Mouse (Mus musculus): ENCODE results near the gene Hpn. TPM values are rescaled to one million over a fixed set of nuclear protein-coding genes. Genes with fewer than 3 reads are reported as not detected.
A peak's percentile ranks its signal among the peaks of the same experiment; 100 is the strongest.

Hpn gene
- polyA plus RNA-seq, 1 experiment from 2014 or later = 10.8 TPM

GRCm38 (mm10) chr7:31140302-31140701 is 25.2 kb upstream of the Hpn start:
- no peak overlapping the region for H3K4me3 ChIP-seq (ENCODE audit: low read depth, low read length)
- no peaks in the 10 kb centered on the region for H3K4me1 ChIP-seq (ENCODE audit: insufficient read depth)
- 72% methylated on average over 4 of the region's 4 CpGs for WGBS
- no peaks in the 10 kb centered on the region for H3K9me3 ChIP-seq (ENCODE audit: low read depth, low read length)
- no peak for ATAC-seq (ENCODE audit: insufficient read depth)
- H3K36me3 ChIP-seq (ENCODE audit: insufficient read depth) = peaks cover 91% of the 10 kb centered on the region
- H3K27ac ChIP-seq (ENCODE audit: low read depth) = no peak overlapping the region
- DNase-seq = no peak
- H3K27me3 ChIP-seq (ENCODE audit: insufficient read depth, low read length) = no peaks in the 10 kb centered on the region
- H3K4me2 ChIP-seq = no peak overlapping the region
- no peak for TF ChIP-seq CTCF (IDR thresholded peaks at IDR 0.05; ENCODE audit: low read depth)
- H3K9ac ChIP-seq = no peak overlapping the region

GRCm38 (mm10) chr7:31139765-31140164 is 24.7 kb upstream of the Hpn start:
- 60% methylated on average over 5 of the region's 5 CpGs for WGBS
- no peaks in the 10 kb centered on the region for H3K4me1 ChIP-seq (ENCODE audit: insufficient read depth)
- no peaks in the 10 kb centered on the region for H3K27me3 ChIP-seq (ENCODE audit: insufficient read depth, low read length)
- ATAC-seq (ENCODE audit: insufficient read depth) = peak; percentile 57; the same call in 1 of the 2 replicates
- no peaks in the 10 kb centered on the region for H3K9me3 ChIP-seq (ENCODE audit: low read depth, low read length)
- H3K4me3 ChIP-seq (ENCODE audit: low read depth, low read length) = no peak overlapping the region
- peak; percentile 69 for DNase-seq
- no peak overlapping the region for H3K9ac ChIP-seq
- H3K4me2 ChIP-seq = no peak overlapping the region
- peak; percentile 83 for TF ChIP-seq CTCF (IDR thresholded peaks at IDR 0.05; ENCODE audit: low read depth)
- H3K36me3 ChIP-seq (ENCODE audit: insufficient read depth) = peaks cover 94% of the 10 kb centered on the region
- no peak overlapping the region for H3K27ac ChIP-seq (ENCODE audit: low read depth)

GRCm38 (mm10) chr7:31135717-31136116 is 20.6 kb upstream of the Hpn start:
- Histone ChIP-seq H3K36me3 (ENCODE audit: insufficient read depth) (peaks cover 100% of the 10 kb centered on the region), H3K9me3 (ENCODE audit: low read depth, low read length) (no peaks in the 10 kb centered on the region), H3K4me2 (no peak overlapping the region), H3K4me1 (ENCODE audit: insufficient read depth) (no peaks in the 10 kb centered on the region), H3K27me3 (ENCODE audit: insufficient read depth, low read length) (no peaks in the 10 kb centered on the region), H3K4me3 (ENCODE audit: low read depth, low read length) (no peak overlapping the region), H3K9ac (no peak overlapping the region), H3K27ac (ENCODE audit: low read depth) (no peak overlapping the region)
- 89% methylated on average over 10 of the region's 10 CpGs for WGBS
- TF ChIP-seq CTCF (IDR thresholded peaks at IDR 0.05; ENCODE audit: low read depth) = no peak
- DNase-seq = no peak
- no peak for ATAC-seq (ENCODE audit: insufficient read depth)

GRCm38 (mm10) chr7:31131866-31132265 is 16.8 kb upstream of the Hpn start:
- DNase-seq (no peak), ATAC-seq (ENCODE audit: insufficient read depth) (no peak)
- Histone ChIP-seq H3K4me2 (no peak overlapping the region), H3K27ac (ENCODE audit: low read depth) (no peak overlapping the region), H3K27me3 (ENCODE audit: insufficient read depth, low read length) (peaks cover 5% of the 10 kb centered on the region), H3K9me3 (ENCODE audit: low read depth, low read length) (no peaks in the 10 kb centered on the region), H3K4me1 (ENCODE audit: insufficient read depth) (no peaks in the 10 kb centered on the region), H3K4me3 (ENCODE audit: low read depth, low read length) (no peak overlapping the region), H3K9ac (no peak overlapping the region), H3K36me3 (ENCODE audit: insufficient read depth) (peaks cover 86% of the 10 kb centered on the region)
- 77% methylated on average over 4 of the region's 4 CpGs for WGBS
- no peak for TF ChIP-seq CTCF (IDR thresholded peaks at IDR 0.05; ENCODE audit: low read depth)

GRCm38 (mm10) chr7:31130841-31131240 is 15.8 kb upstream of the Hpn start:
- no peak for ATAC-seq (ENCODE audit: insufficient read depth)
- Histone ChIP-seq H3K4me2 (no peak overlapping the region), H3K27me3 (ENCODE audit: insufficient read depth, low read length) (peaks cover 15% of the 10 kb centered on the region), H3K9ac (no peak overlapping the region), H3K4me1 (ENCODE audit: insufficient read depth) (no peaks in the 10 kb centered on the region), H3K4me3 (ENCODE audit: low read depth, low read length) (no peak overlapping the region), H3K36me3 (ENCODE audit: insufficient read depth) (peaks cover 75% of the 10 kb centered on the region), H3K27ac (ENCODE audit: low read depth) (no peak overlapping the region), H3K9me3 (ENCODE audit: low read depth, low read length) (no peaks in the 10 kb centered on the region)
- peak; percentile 81 for TF ChIP-seq CTCF (IDR thresholded peaks at IDR 0.05; ENCODE audit: low read depth)
- DNase-seq = peak; percentile 82
- WGBS = 35% methylated on average over 4 of the region's 4 CpGs

- Histone ChIP-seq H3K9ac (no peak overlapping the region), H3K27me3 (ENCODE audit: insufficient read depth, low read length) (peaks cover 20% of the 10 kb centered on the region)
- 91% methylated on average over 7 of the region's 7 CpGs for WGBS
Measured at GRCm38 (mm10) chr7:31130197-31130596, 15.1 kb upstream of the Hpn start.

GRCm38 (mm10) chr7:31128157-31128705 is 13.1 kb upstream of the Hpn start:
- H3K4me1 ChIP-seq (ENCODE audit: insufficient read depth) = no peaks in the 10 kb centered on the region
- TF ChIP-seq CTCF (IDR thresholded peaks at IDR 0.05; ENCODE audit: low read depth) = no peak
- H3K36me3 ChIP-seq (ENCODE audit: insufficient read depth) = peaks cover 49% of the 10 kb centered on the region
- no peak overlapping the region for H3K4me2 ChIP-seq
- ATAC-seq (ENCODE audit: insufficient read depth) = peak; percentile 10; the same call in 1 of the 2 replicates
- peaks cover 27% of the 10 kb centered on the region for H3K27me3 ChIP-seq (ENCODE audit: insufficient read depth, low read length)
- no peak overlapping the region for H3K4me3 ChIP-seq (ENCODE audit: low read depth, low read length)
- H3K9ac ChIP-seq = no peak overlapping the region
- no peak overlapping the region for H3K27ac ChIP-seq (ENCODE audit: low read depth)
- no peak for DNase-seq
- 61% methylated on average over 9 of the region's 9 CpGs for WGBS
- H3K9me3 ChIP-seq (ENCODE audit: low read depth, low read length) = no peaks in the 10 kb centered on the region

More at GRCm38 (mm10) chr7:31130197-31130596, 15.1 kb upstream of the Hpn start:
- DNase-seq = no peak
- H3K36me3 ChIP-seq (ENCODE audit: insufficient read depth) = peaks cover 69% of the 10 kb centered on the region
- no peaks in the 10 kb centered on the region for H3K9me3 ChIP-seq (ENCODE audit: low read depth, low read length)
- no peak overlapping the region for H3K4me2 ChIP-seq
- no peak for TF ChIP-seq CTCF (IDR thresholded peaks at IDR 0.05; ENCODE audit: low read depth)
- no peak overlapping the region for H3K27ac ChIP-seq (ENCODE audit: low read depth)
- ATAC-seq (ENCODE audit: insufficient read depth) = no peak
- no peak overlapping the region for H3K4me3 ChIP-seq (ENCODE audit: low read depth, low read length)
- H3K4me1 ChIP-seq (ENCODE audit: insufficient read depth) = no peaks in the 10 kb centered on the region
